Mouse (Mus musculus) heart, adult 2 months (tissue): ENCODE data around the gene Cacna1c. TPM values are rescaled to one million over a fixed set of nuclear protein-coding genes. Genes with fewer than 3 reads are reported as not detected.

Experiments
- DNase-seq, 2 experiments: peaks; one replicate each; pipeline ENCODE4 v3.0.0; 2021
- H3K27ac ChIP-seq: fragments of 200-600 bp; 2 replicates; pipeline ENCODE4 v1.8.1; 2022
- H3K27me3 ChIP-seq: fragments of 200-500 bp; 2 replicates; pipeline ENCODE4 v1.6.1; 2012; ENCODE audit warnings: mild to moderate bottlenecking, low read length, inconsistent platforms, mixed read lengths; ENCODE audit not compliant: control insufficient read depth, insufficient read depth
- H3K36me3 ChIP-seq: fragments of 200-500 bp; 2 replicates; pipeline ENCODE4 v1.6.1; 2012; ENCODE audit warnings: low read length, inconsistent platforms; ENCODE audit not compliant: control insufficient read depth, insufficient read depth
- H3K4me1 ChIP-seq: fragments of 200-500 bp; 2 replicates; pipeline ENCODE4 v1.6.1; 2011; ENCODE audit warnings: low read length; ENCODE audit not compliant: control insufficient read depth, insufficient read depth
- H3K4me3 ChIP-seq: fragments of 200-600 bp; 2 replicates; pipeline ENCODE4 v1.8.1; 2022
- H3K79me2 ChIP-seq: fragments of 200-500 bp; replicated peaks from 2 replicates; pipeline ENCODE4 v1.6.1; 2012; ENCODE audit warnings: mild to moderate bottlenecking, inconsistent platforms, low read length, moderate library complexity, mixed read lengths; ENCODE audit not compliant: control insufficient read depth, insufficient read depth
- H3K9ac ChIP-seq: fragments of 200-500 bp; 2 replicates; pipeline ENCODE4 v1.6.1; 2012; ENCODE audit warnings: low read depth, mild to moderate bottlenecking, control low read depth, inconsistent platforms, low read length, mixed read lengths
- CTCF ChIP-seq: fragments of 200-600 bp; IDR thresholded peaks from 2 replicates; pipeline ENCODE4 v1.8.1; 2022; ENCODE audit warnings: antibody characterized with exemption, mild to moderate bottlenecking, moderate library complexity
- EP300 ChIP-seq: fragments of 200-500 bp; IDR thresholded peaks from 2 replicates; pipeline ENCODE4 v1.6.1; 2011; ENCODE audit warnings: low read depth, low read length, control low read depth; ENCODE audit not compliant: insufficient read depth
- POLR2A ChIP-seq: fragments of 200-500 bp; IDR thresholded peaks from 2 replicates; pipeline ENCODE4 v1.6.1; 2011; ENCODE audit warnings: mild to moderate bottlenecking, low read depth, low read length, control low read depth; ENCODE audit not compliant: insufficient read depth
- WGBS: fragments of 180-500 bp; shearing (Covaris S2); methylation state at CpG from one replicate; pipeline ENCODE4 v1.1.7; 2018; 5-methylcytosine and 5-hydroxymethylcytosine counted together
- intact Hi-C: fragments of 180-260 bp; cut with DNase I; formaldehyde crosslinking; loops from one replicate; pipeline ENCODE4 v1.15.1; 2025
- polyA plus RNA-seq: library from polyadenylated mRNA; depleted of rRNA; stranded (reverse); fragments of >200 nt; gene quantifications from 2 replicates; pipeline ENCODE4 v1.2.3, GENCODE M21; 2012
- total RNA-seq, 2 experiments: library from RNA; stranded (reverse); gene quantifications; 2 replicates each; pipeline ENCODE4 v1.2.3; 2021

The Cacna1c gene
- total and polyA plus RNA-seq, 3 experiments: 56.8 to 228 (median 194) TPM

DNA sequence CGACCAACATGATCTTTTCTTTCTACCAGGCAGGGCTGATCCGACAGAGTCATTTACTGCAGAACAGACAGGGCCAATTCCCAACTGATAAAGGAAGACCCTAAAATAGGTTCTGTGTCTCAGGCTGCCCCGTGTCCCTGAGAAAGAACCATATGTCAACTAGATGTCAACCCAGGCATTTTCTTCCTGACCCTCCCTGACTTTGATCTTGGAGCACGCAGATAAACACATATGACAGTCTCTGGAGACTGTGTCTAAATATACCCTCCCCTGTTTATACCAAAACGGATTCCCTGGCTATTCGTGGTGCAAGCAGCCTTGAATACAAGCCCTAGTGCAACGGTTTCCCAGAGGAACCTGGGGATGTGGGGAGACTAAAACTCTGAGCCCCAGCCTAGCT is 112.7 kb downstream of the Cacna1c start:
- Histone ChIP-seq H3K79me2 (0 out of 2 replicates have a peak, but pooled peaks cover 1% of the 10 kb centered on the region), H3K27me3 (no peaks in the 10 kb centered on the region), H3K9ac (no peak overlapping the region), H3K4me3 (no peak overlapping the region), H3K27ac (peak overlapping the region; percentile 64), H3K36me3 (peaks cover 19% of the 10 kb centered on the region), H3K4me1 (peaks cover 18% of the 10 kb centered on the region)
- intact Hi-C loops: no loop called here
- DNase-seq: no peak
- 32% methylated on average over 7 of the region's 7 CpGs for WGBS
- no peak for TF ChIP-seq POLR2A
- no peak for TF ChIP-seq EP300
- no peak for TF ChIP-seq CTCF

GRCm38 (mm10) chr6:119082662-119083061 is 113.6 kb downstream of the Cacna1c start:
- H3K4me3 ChIP-seq: no peak overlapping the region
- no peak for TF ChIP-seq POLR2A
- no peak for TF ChIP-seq CTCF
- TF ChIP-seq EP300: peak; percentile 55; the same call in 1 of the 2 replicates
- H3K27ac ChIP-seq: peak overlapping the region; percentile 43
- H3K9ac ChIP-seq: no peak overlapping the region
- 45% methylated on average over 8 of the region's 8 CpGs for WGBS
- H3K79me2 ChIP-seq: 0 out of 2 replicates have a peak, but pooled peaks cover 1% of the 10 kb centered on the region
- no peaks in the 10 kb centered on the region for H3K27me3 ChIP-seq
- H3K36me3 ChIP-seq: peaks cover 19% of the 10 kb centered on the region
- H3K4me1 ChIP-seq: peaks cover 19% of the 10 kb centered on the region
- intact Hi-C loops: no loop called here
- peak; percentile 44 to 59 for DNase-seq

DNA sequence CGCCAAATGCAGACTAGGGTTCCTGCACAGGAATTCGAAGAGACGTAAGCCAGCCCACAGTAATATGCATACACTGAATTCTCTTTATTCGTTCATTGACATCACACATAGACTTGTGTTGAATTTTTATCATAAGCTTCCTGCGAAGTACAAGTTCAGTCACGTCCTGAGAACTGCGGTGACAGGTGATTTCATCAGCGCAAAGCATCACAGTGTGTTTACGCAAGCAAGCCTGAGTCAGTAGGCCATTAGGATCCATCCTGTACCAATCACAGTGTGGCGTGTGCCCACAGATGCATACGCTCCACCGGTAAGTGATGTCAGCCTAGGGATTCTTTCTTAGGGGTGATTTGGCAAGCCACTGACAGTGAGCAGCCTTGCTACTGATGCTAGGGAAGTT is 114.6 kb downstream of the Cacna1c start:
- Histone ChIP-seq H3K27me3 (no peaks in the 10 kb centered on the region), H3K36me3 (peaks cover 19% of the 10 kb centered on the region), H3K4me1 (peaks cover 24% of the 10 kb centered on the region), H3K4me3 (no peak overlapping the region), H3K79me2 (0 out of 2 replicates have a peak, but pooled peaks cover 1% of the 10 kb centered on the region), H3K27ac (no peak overlapping the region), H3K9ac (no peak overlapping the region)
- DNase-seq: no peak
- TF ChIP-seq POLR2A (no peak), CTCF (no peak), EP300 (no peak)
- intact Hi-C loops: no loop called here
- 83% methylated on average over 12 of the region's 12 CpGs for WGBS

- peaks cover 17% of the 10 kb centered on the region for H3K36me3 ChIP-seq
- no peak overlapping the region for H3K9ac ChIP-seq
- no peaks in the 10 kb centered on the region for H3K27me3 ChIP-seq
- no peak for DNase-seq
- no peak overlapping the region for H3K4me3 ChIP-seq
- peaks cover 1% of the 10 kb centered on the region; the same call in 1 of the 2 replicates for H3K79me2 ChIP-seq
- no peak overlapping the region for H3K27ac ChIP-seq
- intact Hi-C loops: no loop called here
- peaks cover 20% of the 10 kb centered on the region for H3K4me1 ChIP-seq
- 72% methylated on average over 8 of the region's 8 CpGs for WGBS
- TF ChIP-seq CTCF: no peak
- no peak for TF ChIP-seq POLR2A
- no peak for TF ChIP-seq EP300
These were observed 116.6 kb downstream of the Cacna1c start for GRCm38 (mm10) chr6:119079626-119080025.

DNA sequence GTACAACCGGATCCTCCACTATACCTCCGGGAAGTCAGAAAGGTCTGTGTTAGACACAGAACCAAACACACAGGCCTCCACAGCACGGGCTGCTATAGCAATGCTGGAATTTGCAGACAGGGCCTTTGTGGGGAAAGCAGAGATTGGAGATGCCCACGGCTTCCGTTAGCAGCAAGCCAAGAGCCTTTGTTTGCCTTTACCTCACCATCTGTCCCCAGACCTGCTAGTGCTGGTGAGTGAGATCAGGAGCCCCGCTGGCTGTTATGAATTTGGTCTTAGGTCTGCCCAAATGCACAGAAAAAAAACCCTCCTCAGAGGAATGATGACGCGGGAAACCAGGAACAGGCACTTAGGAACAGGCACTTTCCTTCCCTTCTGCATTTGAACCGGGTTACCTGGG is 117.3 kb downstream of the Cacna1c start:
- H3K27ac ChIP-seq: no peak overlapping the region
- intact Hi-C loops: no loop called here
- H3K9ac ChIP-seq: no peak overlapping the region
- H3K36me3 ChIP-seq: peaks cover 12% of the 10 kb centered on the region
- no peak for DNase-seq
- H3K79me2 ChIP-seq: peaks cover 1% of the 10 kb centered on the region; the same call in 1 of the 2 replicates
- WGBS: 73% methylated on average over 9 of the region's 9 CpGs
- H3K4me1 ChIP-seq: peaks cover 19% of the 10 kb centered on the region
- H3K4me3 ChIP-seq: no peak overlapping the region
- TF ChIP-seq CTCF (no peak), POLR2A (no peak), EP300 (no peak)
- H3K27me3 ChIP-seq: no peaks in the 10 kb centered on the region

DNA sequence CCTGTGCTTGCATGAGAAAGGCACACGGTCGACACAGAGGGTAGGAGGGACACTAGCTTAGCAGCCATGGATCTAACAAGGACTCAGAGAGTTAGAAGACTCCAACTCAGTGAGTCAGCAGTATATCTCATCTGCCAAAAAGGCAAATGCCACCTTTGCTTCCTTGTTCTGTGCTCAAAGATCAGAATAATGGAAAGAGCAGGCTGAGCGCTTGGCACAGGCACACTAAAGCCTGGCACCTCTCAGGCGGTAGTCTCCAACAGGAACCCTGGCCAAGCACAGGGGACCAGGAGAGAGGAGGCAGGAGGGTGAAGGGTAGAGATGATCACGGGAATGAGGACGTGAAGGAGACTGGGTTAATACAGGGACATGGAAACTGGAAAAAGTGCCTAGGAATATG is 119.0 kb downstream of the Cacna1c start:
- WGBS: 56% methylated on average over 6 of the region's 6 CpGs
- DNase-seq: peak in 1 of 2 experiments; percentile 33
- H3K4me1 ChIP-seq: peaks cover 12% of the 10 kb centered on the region

More for the DNA sequence above, 119.0 kb downstream of the Cacna1c start:
- Histone ChIP-seq H3K79me2 (peaks cover 1% of the 10 kb centered on the region; the same call in 1 of the 2 replicates), H3K4me3 (no peak overlapping the region), H3K36me3 (peaks cover under 1% of the 10 kb centered on the region; the same call in 1 of the 2 replicates), H3K27ac (no peak overlapping the region), H3K27me3 (no peaks in the 10 kb centered on the region), H3K9ac (no peak overlapping the region)
- intact Hi-C loops: no loop called here
- TF ChIP-seq EP300: no peak
- no peak for TF ChIP-seq CTCF
- no peak for TF ChIP-seq POLR2A
